Mouse (Mus musculus) brain, embryonic 14.5 days (tissue): ENCODE data around the gene Spata31d1d. TPM values are rescaled to one million over a fixed set of nuclear protein-coding genes. Genes with fewer than 3 reads are reported as not detected.
A peak's percentile ranks its signal among the peaks of the same experiment; 100 is the strongest.
"Not testable (repeated sequence)": the region's sequence is repeated elsewhere in the genome, so short reads cannot be mapped to it uniquely, and the experiment has no call there.

ENCODE experiments used
- DNase-seq: peaks from one replicate; pipeline ENCODE4 v3.0.0-alpha.2; 2011; ENCODE audit warnings: low read depth
- CTCF ChIP-seq: fragments of 200-500 bp; IDR thresholded peaks from 2 replicates; pipeline ENCODE4 v1.5.1; 2012; ENCODE audit warnings: inconsistent platforms, mild to moderate bottlenecking, moderate library complexity, borderline replicate concordance; ENCODE audit not compliant: insufficient read depth, insufficient read length; ENCODE audit errors: extremely low read depth
- POLR2A ChIP-seq: fragments of 200-500 bp; IDR thresholded peaks from 2 replicates; pipeline ENCODE4 v1.6.1; 2012; ENCODE audit warnings: mild to moderate bottlenecking, inconsistent platforms, borderline replicate concordance; ENCODE audit not compliant: poor library complexity, insufficient read depth, insufficient read length, severe bottlenecking; ENCODE audit errors: extremely low read depth
- polyA plus RNA-seq: library from polyadenylated mRNA; depleted of rRNA; stranded (reverse); fragments of >200 nt; gene quantifications from 2 replicates; pipeline ENCODE4 v1.2.3, GENCODE M21; 2012

Spata31d1d gene
- polyA plus RNA-seq, 1 experiment, result 0.04 TPM

- TF ChIP-seq CTCF (no peak), POLR2A (no peak)
- no peak for DNase-seq
These were observed 17.8 kb downstream of the Spata31d1d start for GRCm38 (mm10) chr13:59713710-59714109.

- not testable (repeated sequence) for DNase-seq
These were observed 19.6 kb downstream of the Spata31d1d start, which contains the start of gene Spata31d1b for GRCm38 (mm10) chr13:59711984-59712383. TSS of gene Spata31d1b (plus strand) at chr13:59712284.

- TF ChIP-seq CTCF, result no peak
- no peak for TF ChIP-seq POLR2A
- no peak for DNase-seq
These were observed 21.3 kb downstream of the Spata31d1d start, which contains the start of gene Spata31d1a for GRCm38 (mm10) chr13:59710230-59710629. TSS of gene Spata31d1a (minus strand) at chr13:59710330.

GRCm38 (mm10) chr13:59704562-59704961, 27.0 kb downstream of the Spata31d1d start:
- peak; percentile 65 for DNase-seq

GRCm38 (mm10) chr13:59703514-59703913, 28.0 kb downstream of the Spata31d1d start:
- DNase-seq, result no peak
- TF ChIP-seq POLR2A (no peak), CTCF (no peak)

More at GRCm38 (mm10) chr13:59704562-59704961, 27.0 kb downstream of the Spata31d1d start:
- peak; percentile 40; the same call in 1 of the 2 replicates for TF ChIP-seq CTCF
- no peak for TF ChIP-seq POLR2A

GRCm38 (mm10) chr13:59700137-59700536, 31.4 kb downstream of the Spata31d1d start:
- not testable (repeated sequence) for DNase-seq

- TF ChIP-seq CTCF (no peak), POLR2A (no peak)
- DNase-seq, result no peak
These were observed 32.4 kb downstream of the Spata31d1d start for GRCm38 (mm10) chr13:59699131-59699530.

GRCm38 (mm10) chr13:59695781-59696180, 35.8 kb downstream of the Spata31d1d start:
- DNase-seq, result no peak
- TF ChIP-seq CTCF, result no peak
- no peak for TF ChIP-seq POLR2A

GRCm38 (mm10) chr13:59694008-59694407, 37.5 kb downstream of the Spata31d1d start, which contains the start of gene 4921517D22Rik:
TSS of gene 4921517D22Rik (minus strand) at chr13:59694108.
- no peak for DNase-seq
- TF ChIP-seq CTCF (no peak), POLR2A (no peak)

- DNase-seq, result peak; percentile 6
- TF ChIP-seq CTCF (no peak), POLR2A (no peak)
These were observed 40.1 kb downstream of the Spata31d1d start for GRCm38 (mm10) chr13:59691478-59691877.

GRCm38 (mm10) chr13:59690576-59690975, 41.0 kb downstream of the Spata31d1d start:
- TF ChIP-seq CTCF (no peak), POLR2A (no peak)
- no peak for DNase-seq

- no peak for TF ChIP-seq CTCF
- no peak for DNase-seq
These were observed 41.7 kb downstream of the Spata31d1d start for GRCm38 (mm10) chr13:59689843-59690242.

GRCm38 (mm10) chr13:59689313-59689712, 42.2 kb downstream of the Spata31d1d start:
- no peak for TF ChIP-seq POLR2A
- TF ChIP-seq CTCF, result no peak
- no peak for DNase-seq

- DNase-seq, result no peak
- TF ChIP-seq CTCF (no peak), POLR2A (no peak)
These were observed 43.2 kb downstream of the Spata31d1d start for GRCm38 (mm10) chr13:59688338-59688770.
